Mouse (Mus musculus) forebrain, postnatal 0 days (tissue): ENCODE data around the gene Tmem198b. TPM values are rescaled to one million over a fixed set of nuclear protein-coding genes. Genes with fewer than 3 reads are reported as not detected.
"Not testable (repeated sequence)": the region's sequence is repeated elsewhere in the genome, so short reads cannot be mapped to it uniquely, and the experiment has no call there.

ENCODE experiments used
- ATAC-seq: fragments of 200-750 bp; cut with Nextera tagmentation; 2 replicates; pipeline ENCODE4 v1.8.0; 2017; ENCODE audit warnings: mild to moderate bottlenecking, moderate library complexity
- DNase-seq: peaks from one replicate; pipeline ENCODE4 v3.0.0-alpha.2; 2015
- H3K27ac ChIP-seq: fragments of 300-500 bp; sonication (generic); 2 replicates; pipeline ENCODE4 v1.5.1; 2014; ENCODE audit warnings: low read depth, mild to moderate bottlenecking, antibody characterized with exemption, low read length, moderate library complexity, mixed read lengths
- H3K27me3 ChIP-seq: fragments of 300-500 bp; sonication (generic); 2 replicates; pipeline ENCODE4 v1.6.1; 2014; ENCODE audit warnings: mild to moderate bottlenecking, low read length, mixed read lengths; ENCODE audit not compliant: insufficient read depth
- H3K36me3 ChIP-seq: fragments of 300-500 bp; sonication (generic); 2 replicates; pipeline ENCODE4 v1.6.1; 2014; ENCODE audit warnings: mild to moderate bottlenecking, moderate library complexity; ENCODE audit not compliant: insufficient read depth
- H3K4me1 ChIP-seq: fragments of 300-500 bp; sonication (generic); 2 replicates; pipeline ENCODE4 v1.6.1; 2014; ENCODE audit warnings: antibody characterized with exemption; ENCODE audit not compliant: insufficient read depth
- H3K4me2 ChIP-seq: fragments of 300-500 bp; sonication (generic); 2 replicates; pipeline ENCODE4 v1.6.1; 2014; ENCODE audit warnings: low read depth, mild to moderate bottlenecking, moderate library complexity
- H3K4me3 ChIP-seq: fragments of 300-500 bp; sonication (generic); 2 replicates; pipeline ENCODE4 v1.5.1; 2014; ENCODE audit warnings: low read depth, low read length, mixed read lengths
- H3K9ac ChIP-seq: fragments of 300-500 bp; sonication (generic); 2 replicates; pipeline ENCODE4 v1.6.1; 2014; ENCODE audit warnings: mild to moderate bottlenecking
- H3K9me3 ChIP-seq: fragments of 300-500 bp; sonication (generic); 2 replicates; pipeline ENCODE4 v1.6.1; 2016; ENCODE audit warnings: low read length
- CTCF ChIP-seq: sonication (generic); IDR thresholded peaks from 2 replicates; pipeline ENCODE4 v1.5.1; 2016; ENCODE audit warnings: antibody characterized with exemption, control low read depth, low read depth
- WGBS: fragments of 180-500 bp; shearing (Covaris S2); extraction: QIAGEN DNeasy Blood & Tissue Kit; methylation state at CpG from one replicate; pipeline ENCODE4 v1.1.7; 2014; 5-methylcytosine and 5-hydroxymethylcytosine counted together
- polyA plus RNA-seq: library from polyadenylated mRNA; unstranded; fragments of >200 nt; fragmentation: Nextera tagmentation; extraction: Ambion mirVana; gene quantifications from 2 replicates; pipeline ENCODE4 v1.2.1, GENCODE M21; 2015
- total RNA-seq: library from RNA; depleted of rRNA; stranded (reverse); fragments of >200 nt; gene quantifications from 2 replicates; pipeline ENCODE4 v1.2.3, GENCODE M21; 2014

Gene Tmem198b
- total and polyA plus RNA-seq, 2 experiments from 2014 or later, result 12.9 to 14.6 TPM

DNA sequence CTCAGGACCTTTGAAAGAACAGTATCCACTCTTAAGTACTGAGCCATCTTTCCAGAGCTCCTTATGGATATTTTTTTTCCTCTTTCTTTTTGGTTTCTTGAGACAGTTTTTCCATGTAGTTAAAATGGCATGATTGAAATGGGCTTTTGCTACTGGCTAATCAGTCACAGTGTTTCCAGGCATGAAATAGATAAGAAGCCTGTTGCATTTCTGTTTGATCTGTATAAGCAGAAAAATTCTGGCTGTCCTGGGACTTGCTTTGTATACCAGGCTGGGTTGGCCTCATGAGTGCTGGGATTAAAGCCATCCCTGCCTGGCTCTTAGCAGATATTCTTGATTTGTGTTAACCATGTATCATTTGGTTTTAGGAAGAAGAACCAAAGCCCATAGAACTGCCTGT, 35.3 kb upstream of the Tmem198b start:
- Histone ChIP-seq H3K9ac (no peak overlapping the region), H3K36me3 (peaks cover 27% of the 10 kb centered on the region), H3K27ac (no peak overlapping the region), H3K4me3 (no peak overlapping the region), H3K27me3 (no peaks in the 10 kb centered on the region), H3K4me1 (no peaks in the 10 kb centered on the region), H3K9me3 (no peaks in the 10 kb centered on the region), H3K4me2 (no peak overlapping the region)
- no peak for TF ChIP-seq CTCF
- ATAC-seq (no peak), DNase-seq (no peak)

GRCm38 (mm10) chr10:128837400-128837799, 33.2 kb upstream of the Tmem198b start:
- no peak for ATAC-seq
- Histone ChIP-seq H3K4me3 (no peak overlapping the region), H3K4me1 (no peaks in the 10 kb centered on the region), H3K9ac (no peak overlapping the region), H3K4me2 (no peak overlapping the region), H3K9me3 (no peaks in the 10 kb centered on the region), H3K27me3 (no peaks in the 10 kb centered on the region), H3K36me3 (peaks cover 35% of the 10 kb centered on the region), H3K27ac (no peak overlapping the region)
- no peak for TF ChIP-seq CTCF
- no peak for DNase-seq

DNA sequence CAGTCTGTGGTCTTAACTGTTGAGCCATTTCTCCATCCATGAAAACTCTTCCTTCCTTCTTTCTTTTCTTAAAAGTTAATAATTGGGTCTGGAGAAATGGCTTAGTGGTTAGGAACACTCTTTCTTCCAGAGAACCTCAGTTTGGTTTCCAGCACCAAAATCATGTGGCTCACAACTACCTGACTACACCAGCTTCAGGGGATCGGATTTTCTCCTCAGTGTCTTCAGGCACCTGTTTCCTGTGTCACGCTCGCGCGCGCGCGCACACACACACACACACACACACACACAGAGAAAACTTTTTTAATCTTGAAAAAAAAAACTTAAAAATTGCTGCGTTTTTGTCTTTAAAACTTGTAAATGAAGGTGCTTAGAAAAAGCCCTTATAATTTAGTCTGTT, 19.7 kb upstream of the Tmem198b start:
- H3K4me1 ChIP-seq, result peaks cover 12% of the 10 kb centered on the region
- ATAC-seq (no peak), DNase-seq (no peak)
- 98% methylated on average over 9 of the region's 9 CpGs for WGBS
- peaks cover 13% of the 10 kb centered on the region for H3K36me3 ChIP-seq
- no peak overlapping the region for H3K27ac ChIP-seq
- TF ChIP-seq CTCF, result no peak
- H3K9me3 ChIP-seq, result no peaks in the 10 kb centered on the region
- no peak overlapping the region for H3K4me2 ChIP-seq
- no peaks in the 10 kb centered on the region for H3K27me3 ChIP-seq
- H3K9ac ChIP-seq, result no peak overlapping the region
- no peak overlapping the region for H3K4me3 ChIP-seq

- Histone ChIP-seq H3K4me1 (peaks cover 12% of the 10 kb centered on the region), H3K4me2 (peak overlapping the region; percentile 74; the same call in 1 of the 2 replicates), H3K36me3 (peaks cover 18% of the 10 kb centered on the region)
- DNase-seq, H3K27me3 ChIP-seq, H3K9ac ChIP-seq, H3K9me3 ChIP-seq, H3K4me3 ChIP-seq, H3K27ac ChIP-seq, ATAC-seq: not testable (repeated sequence)
- WGBS, result 82% methylated on average over 4 of the region's 4 CpGs
These were observed 18.9 kb upstream of the Tmem198b start for GRCm38 (mm10) chr10:128823087-128823486.

DNA sequence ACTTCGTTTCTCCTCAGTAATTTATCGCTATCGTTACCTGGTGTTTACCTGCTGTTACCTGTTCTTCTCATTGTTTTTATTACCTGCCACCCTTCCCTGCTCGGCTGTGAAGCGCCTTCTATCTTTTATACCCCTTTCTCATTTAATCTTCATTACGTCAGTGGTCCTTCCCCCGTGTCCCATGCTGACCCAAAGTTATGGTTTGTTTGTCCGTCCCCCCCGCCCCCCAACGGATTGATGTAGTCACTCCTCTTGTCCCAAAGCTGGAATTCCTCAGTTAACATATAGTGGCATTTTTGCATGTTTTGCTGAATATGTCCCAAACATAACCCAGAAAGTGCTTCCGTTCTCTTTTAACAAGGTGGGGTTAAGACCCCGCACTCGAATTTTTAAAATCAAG, 18.0 kb upstream of the Tmem198b start:
- Histone ChIP-seq H3K4me3 (peak overlapping the region; percentile 94), H3K4me1 (peaks cover 12% of the 10 kb centered on the region), H3K9ac (peak overlapping the region; percentile 70), H3K4me2 (peak overlapping the region; percentile 74), H3K27ac (peak overlapping the region; percentile 60; the same call in 1 of the 2 replicates), H3K9me3 (no peaks in the 10 kb centered on the region), H3K36me3 (peaks cover 27% of the 10 kb centered on the region), H3K27me3 (no peaks in the 10 kb centered on the region)
- DNase-seq (no peak), ATAC-seq (no peak)
- TF ChIP-seq CTCF, result no peak
- 5% methylated on average over 13 of the region's 13 CpGs for whole genome bisulfite sequencing

GRCm38 (mm10) chr10:128821358-128822056, 17.3 kb upstream of the Tmem198b start, which contains the start of gene Ormdl2:
TSS of gene Ormdl2 (minus strand) at chr10:128821645.
- under 1% methylated on average over 46 of the region's 46 CpGs for WGBS
- Histone ChIP-seq H3K4me1 (peaks cover 12% of the 10 kb centered on the region), H3K36me3 (peaks cover 33% of the 10 kb centered on the region), H3K27me3 (no peaks in the 10 kb centered on the region), H3K9me3 (no peaks in the 10 kb centered on the region), H3K9ac (peak within 1 kb of the TSS; percentile 70), H3K4me2 (peak within 1 kb of the TSS; percentile 74), H3K27ac (peak within 1 kb of the TSS; percentile 60; the same call in 1 of the 2 replicates), H3K4me3 (peak within 1 kb of the TSS; percentile 94)
- TF ChIP-seq CTCF, result peak; percentile 38
- peak; percentile 100 for DNase-seq
- ATAC-seq, result peak; percentile 100

DNA sequence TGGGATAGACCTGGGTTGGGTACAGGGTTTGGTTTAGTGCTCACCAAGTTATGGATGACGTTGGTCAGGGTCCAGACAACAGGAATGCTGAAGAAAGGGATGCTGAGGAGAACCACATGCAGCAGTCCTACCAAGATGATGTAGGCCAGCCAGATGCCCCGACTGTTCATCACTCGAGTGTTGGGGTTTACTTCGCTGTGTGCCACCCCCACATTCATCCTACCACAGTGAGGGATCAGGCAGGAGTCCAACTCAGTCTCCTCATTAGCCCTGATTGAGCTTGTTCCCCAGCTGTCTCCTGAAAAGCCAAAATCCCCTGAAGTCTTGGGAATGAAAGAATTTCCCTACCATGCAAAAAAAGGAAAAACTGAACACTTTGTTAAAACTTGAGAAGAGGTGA, 16.0 kb upstream of the Tmem198b start:
- H3K36me3 ChIP-seq, result peaks cover 42% of the 10 kb centered on the region

More for the DNA sequence above, 16.0 kb upstream of the Tmem198b start:
- no peak for TF ChIP-seq CTCF
- H3K4me2 ChIP-seq, result no peak overlapping the region
- no peak overlapping the region for H3K4me3 ChIP-seq
- no peak for DNase-seq
- no peak overlapping the region for H3K27ac ChIP-seq
- ATAC-seq, result no peak
- no peaks in the 10 kb centered on the region for H3K27me3 ChIP-seq
- H3K9me3 ChIP-seq, result no peaks in the 10 kb centered on the region
- WGBS, result 77% methylated on average over 4 of the region's 4 CpGs
- peaks cover 12% of the 10 kb centered on the region for H3K4me1 ChIP-seq
- no peak overlapping the region for H3K9ac ChIP-seq
